In genomic region chr7:87277225-87277624, GRCm38 (mm10) we compare ENCODE assay signal across 10 mouse cellular contexts. TPM values are rescaled to one million over a fixed set of nuclear protein-coding genes. Genes with fewer than 3 reads are reported as not detected.
A peak's percentile ranks its signal among the peaks of the same experiment; 100 is the strongest.
DNase-seq lines count a peak whose midpoint lies in the region; ATAC-seq and TF ChIP-seq lines count a peak whose summit lies in the region.
"Had no signal": no experiment of that assay in that cellular context is flagged by ENCODE, and none has a peak within 500 bp of the region (broad histone marks: within the 10 kb centered on the region; RNA-seq: fewer than 3 reads in every experiment).

No protein-coding gene starts in this region.

- 5% methylated on average over 1 of the region's 1 CpGs for whole genome bisulfite sequencing in heart, adult 2 months
- 5% methylated on average over 1 of the region's 1 CpGs for WGBS in heart, embryonic 12.5 days

- intact Hi-C loops in heart, adult 2 months (cut with DNase I), result no loop called here

- peak in 1 of 2 experiments; percentile 3 for DNase-seq in heart, adult 2 months
- peak; percentile 14 for DNase-seq in urinary bladder, postnatal 25 days (ENCODE audit: low spot score)
- no peak for DNase-seq in urinary bladder, adult 18-20 months (ENCODE audit: low spot score in 2 of 2)
- peak; percentile 18 for DNase-seq in forelimb bud, embryonic 11.5 days (ENCODE audit: low read depth, low spot score)
- peak; percentile 24 to 53 for DNase-seq in left cerebral cortex, adult 18-20 months (ENCODE audit: low spot score in 2 of 2)
- no peak for DNase-seq in T-cell, adult 2 months (ENCODE audit: low spot score)
- no peak for DNase-seq in urinary bladder, postnatal 10 days (ENCODE audit: low spot score)

- TF ChIP-seq CTCF in heart, adult 2 months (IDR thresholded peaks at IDR 0.05), result peak; percentile 73

- no peak overlapping the region for H3K4me3 ChIP-seq in heart, adult 2 months
- no peak overlapping the region for H3K4me3 ChIP-seq in heart, embryonic 12.5 days
- H3K4me3 ChIP-seq: myocyte had no signal

- no peaks in the 10 kb centered on the region for H3K36me3 ChIP-seq in heart, adult 2 months (ENCODE audit: control insufficient read depth, insufficient read depth, low read length)
- H3K36me3 ChIP-seq in heart, embryonic 12.5 days, result no peaks in the 10 kb centered on the region

- H3K9me3 ChIP-seq in heart, embryonic 12.5 days (replicated peaks), result no peaks in the 10 kb centered on the region

- H3K27me3 ChIP-seq in heart, adult 2 months (ENCODE audit: control insufficient read depth, insufficient read depth, low read length), result no peaks in the 10 kb centered on the region
- H3K27me3 ChIP-seq in heart, embryonic 12.5 days (replicated peaks), result no peaks in the 10 kb centered on the region

- no peak for ATAC-seq in heart, embryonic 12.5 days (ENCODE audit: insufficient number of reproducible peaks, low FRiP score)

- TF ChIP-seq EP300 in heart, adult 2 months (IDR thresholded peaks at IDR 0.05; ENCODE audit: insufficient read depth, low read depth, low read length), result no peak

- no peak overlapping the region for H3K4me2 ChIP-seq in heart, embryonic 12.5 days

- no peaks in the 10 kb centered on the region for H3K79me2 ChIP-seq in heart, adult 2 months (replicated peaks; ENCODE audit: control insufficient read depth, insufficient read depth, low read length)

- peaks cover 3% of the 10 kb centered on the region for H3K4me1 ChIP-seq in heart, adult 2 months (ENCODE audit: control insufficient read depth, insufficient read depth, low read length)
- H3K4me1 ChIP-seq in heart, embryonic 12.5 days (replicated peaks), result no peaks in the 10 kb centered on the region

- H3K9ac ChIP-seq in heart, adult 2 months (ENCODE audit: low read depth, low read length), result no peak overlapping the region
- no peak overlapping the region for H3K9ac ChIP-seq in heart, embryonic 12.5 days

- TF ChIP-seq POLR2A in heart, adult 2 months (IDR thresholded peaks at IDR 0.05; ENCODE audit: insufficient read depth, low read depth, low read length), result no peak

- no peak overlapping the region for H3K27ac ChIP-seq in heart, adult 2 months
- H3K27ac ChIP-seq in heart, embryonic 12.5 days (ENCODE audit: poor library complexity, severe bottlenecking), result no peak overlapping the region

RNA-seq across cellular contexts. Expression of gene Nox4, which starts 31.3 kb away (rescaled TPM):
- total RNA-seq in heart, adult 2 months (2021), result 1 to 10 TPM; 1.1 TPM
- 1.2 and 1.8 TPM in 2 replicates for polyA plus RNA-seq in heart, adult 2 months (2012; rRNA removed)
- polyA plus RNA-seq in heart, embryonic 12.5 days (2016; fragmentation: Nextera tagmentation; extraction: Ambion mirVana), result 4.1 and 4.3 TPM in 2 replicates
- under 1 TPM in 1 of 2 experiments, not detected in 1; 0.16 TPM for total RNA-seq in left cerebral cortex, adult 18-20 months (2021)
- total RNA-seq: hematopoietic stem cell, adult 5-6 weeks had no signal

Comparison
In these comparisons a context has a peak if more than half of its experiments do, and no peak if none do; other contexts are left out.
1. DNase-seq: peak in urinary bladder, postnatal 25 days (single experiment), forelimb bud, embryonic 11.5 days (single experiment) and left cerebral cortex, adult 18-20 months (2 of 2); none in urinary bladder, adult 18-20 months (0 of 2), T-cell, adult 2 months (single experiment) and urinary bladder, postnatal 10 days (single experiment).